Mouse (Mus musculus) lung, postnatal 0 days (tissue): ENCODE measurements around the gene Btbd8. TPM values are rescaled to one million over a fixed set of nuclear protein-coding genes. Genes with fewer than 3 reads are reported as not detected.

Experiments used
- ATAC-seq: fragments of 200-750 bp; cut with Nextera tagmentation; 2 replicates; pipeline ENCODE4 v1.8.0; 2017; ENCODE audit warnings: moderate library complexity
- DNase-seq: peaks from one replicate; pipeline ENCODE4 v3.0.0-alpha.2; 2016; ENCODE audit warnings: low spot score
- H3K27ac ChIP-seq: fragments of 300-500 bp; sonication (generic); 2 replicates; pipeline ENCODE4 v1.5.1; 2014; ENCODE audit warnings: antibody characterized with exemption, mild to moderate bottlenecking, low read length, mixed read lengths
- H3K27me3 ChIP-seq: fragments of 300-500 bp; sonication (generic); replicated peaks from 2 replicates; pipeline ENCODE4 v1.6.1; 2014; ENCODE audit warnings: low read length, mixed read lengths; ENCODE audit not compliant: insufficient read depth
- H3K36me3 ChIP-seq: fragments of 300-500 bp; sonication (generic); 2 replicates; pipeline ENCODE4 v1.6.1; 2014; ENCODE audit warnings: low read length, mixed read lengths; ENCODE audit not compliant: insufficient read depth
- H3K4me1 ChIP-seq: fragments of 300-500 bp; sonication (generic); 2 replicates; pipeline ENCODE4 v1.6.1; 2014; ENCODE audit warnings: antibody characterized with exemption, low read depth, low read length, mixed read lengths; ENCODE audit not compliant: insufficient read depth
- H3K4me2 ChIP-seq: fragments of 300-500 bp; sonication (generic); replicated peaks from 2 replicates; pipeline ENCODE4 v1.6.1; 2014; ENCODE audit warnings: low read depth, mild to moderate bottlenecking, low read length, moderate library complexity, mixed read lengths
- H3K4me3 ChIP-seq: fragments of 300-500 bp; sonication (generic); 2 replicates; pipeline ENCODE4 v1.5.1; 2014; ENCODE audit warnings: low read depth, low read length
- H3K9ac ChIP-seq: fragments of 300-500 bp; sonication (generic); replicated peaks from 2 replicates; pipeline ENCODE4 v1.6.1; 2014; ENCODE audit warnings: low read depth, mild to moderate bottlenecking
- H3K9me3 ChIP-seq: fragments of 300-500 bp; sonication (generic); 2 replicates; pipeline ENCODE4 v1.6.1; 2016; ENCODE audit warnings: low read length, mixed read lengths
- CTCF ChIP-seq: IDR thresholded peaks from 2 replicates; pipeline ENCODE4 v1.5.1; 2016; ENCODE audit warnings: antibody characterized with exemption, mild to moderate bottlenecking
- EP300 ChIP-seq: IDR thresholded peaks from 2 replicates; pipeline ENCODE4 v1.6.1; 2016; ENCODE audit warnings: antibody characterized with exemption, mild to moderate bottlenecking, control low read depth
- WGBS: fragments of 180-500 bp; shearing (Covaris S2); extraction: QIAGEN DNeasy Blood & Tissue Kit; methylation state at CpG from one replicate; pipeline ENCODE4 v1.1.7; 2014; 5-methylcytosine and 5-hydroxymethylcytosine counted together
- polyA plus RNA-seq: library from polyadenylated mRNA; unstranded; fragments of >200 nt; fragmentation: Nextera tagmentation; extraction: Ambion mirVana; gene quantifications from 2 replicates; pipeline ENCODE4 v1.2.1, GENCODE M21; 2015

Gene Btbd8
- polyA plus RNA-seq, 1 experiment from 2014 or later = 2.1 TPM

DNA sequence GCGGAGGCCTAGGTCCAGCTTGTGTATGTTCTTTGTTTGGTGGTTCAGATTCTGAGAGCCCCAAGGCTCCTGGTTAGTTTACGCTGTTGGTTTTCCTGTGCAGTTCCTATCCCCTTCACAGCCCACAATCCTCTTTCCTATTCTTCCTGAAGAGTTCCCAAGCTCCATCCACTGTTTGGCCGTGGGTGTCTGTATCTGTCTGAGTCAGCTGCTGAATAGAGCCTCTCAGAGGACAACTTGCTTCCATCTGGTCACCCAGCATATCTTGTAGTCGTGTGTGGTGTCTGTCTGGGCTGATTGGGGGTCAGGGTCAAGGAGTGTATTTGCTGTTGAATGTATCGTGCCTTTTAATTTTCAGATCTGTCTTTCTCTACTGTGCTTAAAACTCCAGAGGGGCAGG is 4.1 kb downstream of the Btbd8 start:
- no peaks in the 10 kb centered on the region for H3K36me3 ChIP-seq
- no peaks in the 10 kb centered on the region for H3K9me3 ChIP-seq
- no peak for TF ChIP-seq CTCF
- TF ChIP-seq EP300 = no peak
- DNase-seq = no peak
- H3K4me1 ChIP-seq = 0 out of 2 replicates have a peak, but pooled peaks cover 6% of the 10 kb centered on the region
- no peak overlapping the region for H3K4me2 ChIP-seq
- no peak overlapping the region for H3K27ac ChIP-seq
- no peak overlapping the region for H3K9ac ChIP-seq
- 72% methylated on average over 5 of the region's 5 CpGs for WGBS
- H3K27me3 ChIP-seq = no peaks in the 10 kb centered on the region
- H3K4me3 ChIP-seq = no peak overlapping the region
- ATAC-seq = no peak

GRCm38 (mm10) chr5:107444251-107444650 is 6.5 kb downstream of the Btbd8 start:
- WGBS = 89% methylated on average over 4 of the region's 4 CpGs
- TF ChIP-seq CTCF (no peak), EP300 (no peak)

GRCm38 (mm10) chr5:107447977-107448376 is 10.2 kb downstream of the Btbd8 start:
- TF ChIP-seq EP300 = no peak
- TF ChIP-seq CTCF = no peak
- DNase-seq (no peak), ATAC-seq (no peak)
- Histone ChIP-seq H3K4me2 (no peak overlapping the region), H3K4me3 (no peak overlapping the region), H3K36me3 (no peaks in the 10 kb centered on the region), H3K27me3 (no peaks in the 10 kb centered on the region), H3K9me3 (no peaks in the 10 kb centered on the region), H3K4me1 (no peaks in the 10 kb centered on the region), H3K27ac (no peak overlapping the region), H3K9ac (no peak overlapping the region)
- WGBS = 65% methylated on average over 4 of the region's 4 CpGs

More at GRCm38 (mm10) chr5:107444251-107444650, 6.5 kb downstream of the Btbd8 start:
- DNase-seq = no peak
- no peak for ATAC-seq
- Histone ChIP-seq H3K27ac (no peak overlapping the region), H3K9ac (no peak overlapping the region), H3K4me2 (no peak overlapping the region), H3K27me3 (no peaks in the 10 kb centered on the region), H3K36me3 (no peaks in the 10 kb centered on the region), H3K4me3 (no peak overlapping the region), H3K4me1 (no peaks in the 10 kb centered on the region), H3K9me3 (no peaks in the 10 kb centered on the region)

DNA sequence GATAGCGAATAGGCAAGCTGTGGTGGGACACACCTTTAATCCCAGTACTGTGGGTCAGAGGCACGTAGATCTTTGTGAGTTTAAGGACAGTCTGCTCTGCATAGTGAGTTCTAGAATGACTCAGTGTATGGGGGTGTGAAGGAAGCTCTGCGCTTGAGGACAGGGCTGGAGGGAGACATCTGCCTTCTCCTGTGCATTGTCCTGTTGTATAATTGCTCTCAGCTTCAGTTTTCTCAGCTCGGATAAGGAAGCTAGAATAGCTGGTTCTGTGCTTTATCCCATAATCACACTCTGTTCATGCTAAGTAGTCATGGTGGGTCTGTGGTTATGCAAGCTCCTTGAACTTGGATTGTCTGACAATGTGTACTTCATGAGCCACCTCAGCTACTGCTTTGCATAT is 11.0 kb downstream of the Btbd8 start:
- WGBS = 86% methylated on average over 4 of the region's 4 CpGs
- H3K27ac ChIP-seq = no peak overlapping the region

GRCm38 (mm10) chr5:107449620-107450019 is 11.8 kb downstream of the Btbd8 start:
- no peak for ATAC-seq
- Histone ChIP-seq H3K27ac (no peak overlapping the region), H3K27me3 (no peaks in the 10 kb centered on the region), H3K4me3 (no peak overlapping the region), H3K36me3 (no peaks in the 10 kb centered on the region), H3K9ac (no peak overlapping the region), H3K4me2 (no peak overlapping the region), H3K4me1 (no peaks in the 10 kb centered on the region), H3K9me3 (no peaks in the 10 kb centered on the region)
- no peak for DNase-seq
- TF ChIP-seq EP300 (no peak), CTCF (no peak)
- WGBS = 85% methylated on average over 5 of the region's 5 CpGs

More for the DNA sequence above, 11.0 kb downstream of the Btbd8 start:
- ATAC-seq = no peak
- no peak overlapping the region for H3K4me3 ChIP-seq
- TF ChIP-seq CTCF (no peak), EP300 (no peak)
- no peaks in the 10 kb centered on the region for H3K27me3 ChIP-seq
- no peak overlapping the region for H3K9ac ChIP-seq
- no peaks in the 10 kb centered on the region for H3K36me3 ChIP-seq
- DNase-seq = no peak
- H3K4me2 ChIP-seq = no peak overlapping the region
- no peaks in the 10 kb centered on the region for H3K9me3 ChIP-seq
- H3K4me1 ChIP-seq = no peaks in the 10 kb centered on the region

- Histone ChIP-seq H3K4me1 (no peaks in the 10 kb centered on the region), H3K9ac (no peak overlapping the region), H3K4me3 (no peak overlapping the region), H3K9me3 (no peaks in the 10 kb centered on the region), H3K36me3 (no peaks in the 10 kb centered on the region), H3K27ac (no peak overlapping the region), H3K27me3 (no peaks in the 10 kb centered on the region), H3K4me2 (no peak overlapping the region)
- no peak for TF ChIP-seq EP300
- no peak for TF ChIP-seq CTCF
- no peak for ATAC-seq
- DNase-seq = no peak
- WGBS = 93% methylated on average over 5 of the region's 5 CpGs
Measured at GRCm38 (mm10) chr5:107450299-107450698, 12.5 kb downstream of the Btbd8 start.
